Mouse (Mus musculus) bone marrow, adult 2 months (tissue): Measurements from ENCODE around the gene Gm10490. TPM values are rescaled to one million over a fixed set of nuclear protein-coding genes. Genes with fewer than 3 reads are reported as not detected.
A peak's percentile ranks its signal among the peaks of the same experiment; 100 is the strongest.
"Not testable (repeated sequence)": the region's sequence is repeated elsewhere in the genome, so short reads cannot be mapped to it uniquely, and the experiment has no call there.

ENCODE experiments used
- H3K27ac ChIP-seq: fragments of 200-500 bp; 2 replicates; pipeline ENCODE4 v1.5.1; 2012; ENCODE audit warnings: low read depth, mild to moderate bottlenecking, control low read depth, inconsistent platforms, low read length; ENCODE audit not compliant: control insufficient read depth, poor library complexity, insufficient read depth
- H3K4me1 ChIP-seq: fragments of 200-500 bp; 2 replicates; pipeline ENCODE4 v1.6.1; 2011; ENCODE audit warnings: low read length; ENCODE audit not compliant: control insufficient read depth, insufficient read depth
- H3K4me3 ChIP-seq: fragments of 200-500 bp; replicated peaks from 2 replicates; pipeline ENCODE3; 2011; ENCODE audit warnings: mild to moderate bottlenecking, low read depth, low read length, control low read depth; ENCODE audit not compliant: control insufficient read depth
- CTCF ChIP-seq: fragments of 200-500 bp; IDR thresholded peaks from 2 replicates; pipeline ENCODE4 v1.5.1; 2011; ENCODE audit warnings: low read length, control low read depth; ENCODE audit not compliant: control insufficient read depth, insufficient read depth
- POLR2A ChIP-seq: fragments of 200-500 bp; IDR thresholded peaks from 2 replicates; pipeline ENCODE4 v1.6.1; 2011; ENCODE audit warnings: low read depth, mild to moderate bottlenecking, control low read depth, low read length, borderline replicate concordance; ENCODE audit not compliant: control insufficient read depth
- WGBS: fragments of 180-500 bp; shearing (Covaris S2); methylation state at CpG from one replicate; pipeline ENCODE4 v1.1.7; 2018; 5-methylcytosine and 5-hydroxymethylcytosine counted together
- polyA plus RNA-seq: library from polyadenylated mRNA; stranded (reverse); fragments of >200 nt; gene quantifications from 2 replicates; pipeline ENCODE4 v1.2.4, GENCODE M21; 2011; ENCODE audit warnings: low replicate concordance; ENCODE audit not compliant: missing spikeins, insufficient read depth, insufficient read length

The Gm10490 gene
- polyA plus RNA-seq, 1 experiment = not detected

DNA sequence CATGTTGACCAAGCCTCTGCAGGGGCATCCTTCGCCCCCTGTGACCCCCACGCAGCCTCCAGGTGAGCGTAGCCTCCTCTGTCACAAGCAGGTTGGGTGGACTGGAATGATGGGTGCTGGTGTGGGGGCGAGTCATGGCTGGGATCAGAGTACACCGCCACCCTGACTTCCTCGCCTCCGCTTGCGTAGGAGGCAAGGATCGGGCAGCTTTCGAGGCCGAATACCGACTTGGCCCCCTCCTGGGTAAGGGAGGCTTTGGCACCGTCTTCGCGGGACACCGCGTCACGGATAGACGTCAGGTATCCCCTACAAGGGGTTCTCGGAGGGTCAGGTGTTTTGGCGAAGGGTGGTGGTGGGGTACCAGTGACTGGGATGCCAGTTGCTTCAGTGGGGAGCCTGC is 30.8 kb upstream of the Gm10490 start:
- Histone ChIP-seq H3K27ac (peak overlapping the region; percentile 51), H3K4me3 (peak overlapping the region; percentile 87), H3K4me1 (no peaks in the 10 kb centered on the region)
- no peak for TF ChIP-seq CTCF
- TF ChIP-seq POLR2A = no peak
- 13% methylated on average over 21 of the region's 21 CpGs for WGBS

GRCm38 (mm10) chrX:7879819-7880218 is 29.5 kb upstream of the Gm10490 start:
- H3K4me3 ChIP-seq = peak overlapping the region; percentile 11
- 17% methylated on average over 11 of the region's 11 CpGs for WGBS
- TF ChIP-seq POLR2A = no peak
- TF ChIP-seq CTCF = peak; percentile 40
- H3K4me1 ChIP-seq = no peaks in the 10 kb centered on the region
- H3K27ac ChIP-seq = no peak overlapping the region

DNA sequence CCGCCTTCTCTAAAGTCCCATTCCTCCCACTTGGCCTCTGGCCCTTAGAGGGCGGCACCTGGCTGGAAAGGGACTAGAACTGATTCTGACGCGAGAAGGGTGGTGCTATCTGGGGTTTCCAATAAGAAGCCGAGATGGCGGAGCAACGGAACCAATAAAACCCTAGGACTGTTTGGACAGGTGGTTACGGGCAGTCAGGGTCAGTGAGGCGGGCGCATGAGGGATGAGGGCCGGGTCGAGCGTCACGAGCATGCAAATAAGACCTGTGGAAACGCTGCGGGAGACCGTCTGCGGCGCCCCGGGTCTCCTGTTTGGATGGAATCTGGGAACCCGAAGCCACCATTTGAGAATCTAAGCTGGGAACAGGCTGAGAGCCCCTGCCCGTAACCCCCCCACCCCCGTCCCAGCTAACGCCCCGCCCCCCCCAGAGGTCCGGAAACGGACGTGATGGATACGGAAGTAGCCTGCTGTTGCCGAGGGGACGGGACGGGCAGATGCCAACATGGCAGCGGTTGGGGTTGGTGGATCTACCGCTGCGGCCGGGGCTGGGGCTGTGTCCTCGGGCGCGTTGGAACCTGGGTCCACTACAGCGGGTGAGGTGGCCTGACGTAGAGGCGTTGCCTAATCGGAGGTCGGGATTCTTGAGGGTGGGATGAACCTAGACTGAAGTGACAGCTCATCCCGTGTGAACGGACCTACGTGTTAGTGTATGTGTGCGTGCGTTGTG is 25.3 kb upstream of the Gm10490 start, which contains the start of gene Slc35a2:
Gene Slc35a2 (plus strand): TSS at position 188 of the 727 bp plus-strand sequence.
- Histone ChIP-seq H3K27ac (peak within 1 kb of the TSS; percentile 78), H3K4me3 (peak within 1 kb of the TSS; percentile 100), H3K4me1 (no peaks in the 10 kb centered on the region)
- TF ChIP-seq POLR2A (peak; percentile 30; the same call in 1 of the 2 replicates), CTCF (peak; percentile 21; the same call in 1 of the 2 replicates)
- 9% methylated on average over 49 of the region's 49 CpGs for WGBS

DNA sequence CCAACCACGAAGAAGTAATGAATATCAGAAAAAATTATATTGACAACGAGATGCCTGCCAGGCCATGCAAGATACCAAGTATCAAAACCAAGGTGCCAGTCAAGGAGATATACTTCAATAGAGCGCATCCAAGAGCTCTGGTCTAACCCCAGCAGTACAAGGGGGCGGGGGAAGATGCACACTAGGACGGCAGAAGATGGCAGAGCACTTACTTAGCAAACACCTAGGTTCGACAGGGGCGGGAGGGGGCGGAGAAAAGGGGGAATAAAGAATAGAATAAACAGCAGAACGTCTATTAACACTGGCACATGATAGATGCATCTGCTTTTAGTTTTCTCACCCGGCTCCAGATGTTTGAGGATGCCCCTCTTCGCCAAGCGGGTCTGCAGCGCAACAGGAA is 11.1 kb upstream of the Gm10490 start:
- TF ChIP-seq POLR2A = no peak
- no peak for TF ChIP-seq CTCF
- H3K4me1 ChIP-seq = no peaks in the 10 kb centered on the region
- peak overlapping the region; percentile 97; the same call in 1 of the 2 replicates for H3K27ac ChIP-seq
- 18% methylated on average over 13 of the region's 13 CpGs for WGBS
- peak overlapping the region; percentile 94 for H3K4me3 ChIP-seq

GRCm38 (mm10) chrX:7898880-7899874 is 10.2 kb upstream of the Gm10490 start, which contains the start of the genes Pqbp1 and Timm17b:
Gene Pqbp1 (minus strand): TSS chrX:7899269.
Gene Timm17b (plus strand): TSS chrX:7899357.
- Histone ChIP-seq H3K4me3 (peak within 1 kb of the TSS; percentile 94), H3K4me1 (no peaks in the 10 kb centered on the region), H3K27ac (peak within 1 kb of the TSS; percentile 97)
- peak; percentile 71; the same call in 1 of the 2 replicates for TF ChIP-seq POLR2A
- no peak for TF ChIP-seq CTCF
- 9% methylated on average over 62 of the region's 62 CpGs for WGBS

- Histone ChIP-seq H3K27ac (no peak overlapping the region), H3K4me1 (no peaks in the 10 kb centered on the region), H3K4me3 (no peak overlapping the region)
- TF ChIP-seq POLR2A (no peak), CTCF (no peak)
- WGBS = 88% methylated on average over 5 of the region's 5 CpGs
Observed at GRCm38 (mm10) chrX:7904441-7904840, 4.9 kb upstream of the Gm10490 start.

- Histone ChIP-seq H3K4me3 (no peak within 1 kb of the TSS), H3K27ac (no peak within 1 kb of the TSS), H3K4me1 (no peaks in the 10 kb centered on the region)
- 89% methylated on average over 5 of the region's 5 CpGs for WGBS
- TF ChIP-seq POLR2A = no peak
- TF ChIP-seq CTCF = no peak
Observed at GRCm38 (mm10) chrX:7907735-7908134, 1.6 kb upstream of the Gm10490 start, which contains the start of gene Gm10491. Gene Gm10491 (minus strand): TSS chrX:7907835.

DNA sequence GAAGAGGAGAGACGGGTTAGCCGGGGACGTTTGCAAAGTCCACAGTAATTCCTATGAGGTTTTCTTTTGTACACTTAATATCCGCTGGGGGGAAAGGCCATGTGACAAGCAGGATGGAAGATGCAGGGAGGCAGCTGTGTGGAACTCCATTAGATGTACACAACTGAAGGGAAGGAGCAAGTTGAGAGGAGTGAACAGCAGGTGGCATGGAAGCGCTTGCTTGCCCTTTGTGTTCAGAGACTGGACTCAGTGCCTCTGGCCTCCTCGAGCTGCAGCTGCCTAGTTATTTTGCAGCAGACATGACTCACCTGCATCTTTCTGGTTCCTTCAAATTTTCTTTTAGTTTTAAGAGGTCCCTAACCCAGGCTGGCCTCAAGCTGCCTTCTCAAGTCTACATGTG is 1.1 kb downstream of the Gm10490 start:
- TF ChIP-seq POLR2A (no peak), CTCF (no peak)
- Histone ChIP-seq H3K4me3 (no peak overlapping the region), H3K27ac (no peak overlapping the region), H3K4me1 (no peaks in the 10 kb centered on the region)
- WGBS = 57% methylated on average over 6 of the region's 6 CpGs

DNA sequence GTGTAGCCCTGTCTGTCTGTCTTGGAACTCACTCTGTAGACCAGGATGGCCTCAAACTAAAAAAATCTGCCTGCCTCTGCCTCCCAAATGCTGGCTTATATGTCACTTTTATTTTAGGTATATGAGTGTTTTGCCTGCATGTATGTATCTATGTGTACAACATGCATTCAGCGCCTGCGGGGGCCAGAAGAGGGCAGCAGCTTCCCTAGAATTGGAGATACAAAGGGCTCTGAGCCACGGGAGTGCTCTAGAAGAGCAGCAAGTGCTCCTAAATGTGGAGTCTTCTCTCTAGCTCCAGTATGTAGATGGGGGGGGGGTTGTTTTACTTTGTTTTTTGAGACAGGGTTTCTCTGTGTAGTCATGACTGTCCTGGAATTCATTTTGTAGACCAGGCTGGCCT is 6.3 kb downstream of the Gm10490 start:
- not testable (repeated sequence) for H3K4me3 ChIP-seq, H3K27ac ChIP-seq, H3K4me1 ChIP-seq
- WGBS = 25% methylated on average over 3 of the region's 3 CpGs

- 42% methylated on average over 6 of the region's 6 CpGs for WGBS
Observed at GRCm38 (mm10) chrX:7917960-7918359, 8.6 kb downstream of the Gm10490 start.

More at GRCm38 (mm10) chrX:7917960-7918359, 8.6 kb downstream of the Gm10490 start:
- H3K27ac ChIP-seq, H3K4me1 ChIP-seq, H3K4me3 ChIP-seq: not testable (repeated sequence)
